Mouse (Mus musculus) brain, embryonic 14.5 days (tissue): ENCODE measurements around the gene Rbfox2.

Source experiments
- CTCF ChIP-seq: fragments of 200-500 bp; IDR thresholded peaks from 2 replicates; pipeline ENCODE4 v1.5.1; 2012; ENCODE audit warnings: inconsistent platforms, mild to moderate bottlenecking, moderate library complexity, borderline replicate concordance; ENCODE audit not compliant: insufficient read depth, insufficient read length; ENCODE audit errors: extremely low read depth
- POLR2A ChIP-seq: fragments of 200-500 bp; IDR thresholded peaks from 2 replicates; pipeline ENCODE4 v1.6.1; 2012; ENCODE audit warnings: mild to moderate bottlenecking, inconsistent platforms, borderline replicate concordance; ENCODE audit not compliant: poor library complexity, insufficient read depth, insufficient read length, severe bottlenecking; ENCODE audit errors: extremely low read depth

DNA sequence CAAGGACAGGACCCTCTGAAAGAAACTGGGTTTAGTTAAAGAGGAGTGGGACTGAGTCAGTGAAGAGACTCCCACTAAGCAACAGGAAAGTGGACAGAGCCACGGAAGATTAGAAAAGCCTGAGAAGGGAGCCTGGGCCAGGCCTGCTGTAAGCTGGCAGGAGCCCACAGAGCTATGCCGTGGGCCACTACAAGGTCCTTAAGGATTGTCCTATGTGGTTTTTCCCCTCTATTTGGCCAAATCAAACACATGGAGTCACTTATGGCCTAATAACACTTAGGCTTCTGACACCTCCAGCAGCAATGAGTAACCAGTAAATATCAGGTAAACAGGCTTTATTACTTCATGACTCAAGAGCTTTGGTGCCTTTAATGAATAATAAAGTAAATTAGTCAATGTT is 31.2 kb downstream of the Rbfox2 start:
- no peak for TF ChIP-seq POLR2A
- no peak for TF ChIP-seq CTCF
